Mouse (Mus musculus): ENCODE results near the gene Lamtor2. TPM values are rescaled to one million over a fixed set of nuclear protein-coding genes. Genes with fewer than 3 reads are reported as not detected.

Gene Lamtor2
- total RNA-seq, 2 experiments from 2014 or later: 142 to 148 TPM

GRCm38 (mm10) chr3:88543174-88543573, 9.7 kb downstream of the Lamtor2 start:
- DNase-seq: no peak

GRCm38 (mm10) chr3:88542486-88542885, 10.4 kb downstream of the Lamtor2 start:
- no peak for DNase-seq

- DNase-seq: no peak
These were observed 11.1 kb downstream of the Lamtor2 start for GRCm38 (mm10) chr3:88541622-88542401.

DNA sequence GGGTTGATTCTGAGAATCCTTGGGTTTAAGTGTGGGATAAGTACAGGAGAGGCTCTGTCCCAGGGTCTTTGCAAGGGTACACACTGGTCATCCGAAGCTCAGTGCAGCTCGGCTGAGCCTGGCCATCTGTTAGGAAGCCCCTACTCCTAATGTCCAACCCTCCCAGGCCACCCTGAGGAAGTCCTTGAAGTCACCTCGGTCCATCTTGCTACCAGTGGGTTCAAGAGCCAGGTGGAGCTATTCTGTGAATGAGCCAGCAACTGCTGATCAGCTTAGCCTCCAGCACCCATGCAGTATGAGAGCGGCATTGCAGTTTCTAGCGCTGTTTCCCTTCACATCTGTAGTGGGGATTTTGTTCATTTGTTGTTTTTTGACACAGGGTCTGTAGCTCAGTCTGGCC, 12.8 kb downstream of the Lamtor2 start:
- DNase-seq: no peak

GRCm38 (mm10) chr3:88539397-88539796, 13.5 kb downstream of the Lamtor2 start:
- DNase-seq: no peak

DNA sequence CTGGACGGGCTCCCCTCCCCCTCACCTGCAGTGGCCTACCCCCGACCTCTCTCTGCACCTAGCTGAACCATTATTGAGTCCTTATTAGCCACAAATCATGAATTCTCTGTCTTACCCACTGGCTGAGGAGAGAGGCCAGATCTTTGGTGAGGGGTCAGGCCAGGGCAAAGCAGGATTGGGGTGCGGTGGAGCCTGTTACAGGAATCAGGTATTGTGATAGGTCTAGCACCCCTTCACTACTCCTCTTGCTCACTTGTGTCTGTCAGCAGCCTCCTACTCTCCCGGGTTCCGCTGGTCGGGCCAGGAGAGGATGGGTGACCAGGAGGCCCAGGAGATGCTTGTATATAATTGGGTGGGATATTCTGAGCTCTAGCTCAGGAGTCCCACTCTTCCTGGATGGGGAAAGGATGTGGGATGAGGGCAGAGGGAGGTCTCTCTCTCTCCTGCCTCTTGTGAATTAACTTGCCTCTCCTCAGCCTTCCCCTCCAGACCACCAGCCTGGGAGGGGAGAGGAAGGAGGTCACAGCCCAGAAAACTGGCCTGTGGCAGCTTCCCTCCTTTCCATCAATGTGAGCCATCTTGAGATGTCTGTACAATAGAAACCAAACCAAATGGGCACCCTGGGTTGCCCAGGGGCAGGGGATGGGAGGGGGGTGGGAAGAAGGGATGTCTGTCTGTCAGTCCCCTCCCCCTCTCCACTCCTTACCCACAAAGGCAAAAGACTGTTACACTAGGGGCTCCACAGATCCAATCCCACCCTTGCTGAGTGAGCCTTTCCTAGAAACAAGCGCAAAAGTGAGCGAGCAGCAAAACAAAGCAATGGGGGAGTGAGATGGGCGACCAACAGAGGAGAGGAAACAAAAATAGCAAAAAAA, 14.4 kb downstream of the Lamtor2 start:
- no peak for DNase-seq

GRCm38 (mm10) chr3:88537146-88537545, 15.7 kb downstream of the Lamtor2 start:
- DNase-seq: no peak

- DNase-seq: peak; percentile 86 to 89
These were observed 16.6 kb downstream of the Lamtor2 start for GRCm38 (mm10) chr3:88536103-88536930.

DNA sequence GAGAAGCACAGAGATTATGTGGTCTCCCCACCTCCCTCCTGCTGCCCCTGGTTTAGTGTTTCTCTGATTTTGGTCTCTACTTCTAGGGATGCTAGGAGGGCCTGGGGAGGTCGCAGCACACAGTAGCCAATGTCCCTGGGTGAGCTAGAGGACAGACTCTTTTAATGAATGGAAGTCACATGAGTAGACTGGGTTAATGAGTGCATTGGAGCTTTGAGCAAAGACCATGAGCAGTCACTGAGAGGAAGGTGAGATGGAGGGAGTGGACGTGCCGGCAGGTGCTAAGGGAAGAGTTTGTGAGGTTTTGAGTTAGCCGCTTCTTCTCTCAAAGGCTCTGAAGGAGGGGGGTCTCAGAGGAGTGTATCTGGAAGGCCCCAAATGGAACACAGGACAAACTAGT, 17.3 kb downstream of the Lamtor2 start:
- DNase-seq: no peak

DNA sequence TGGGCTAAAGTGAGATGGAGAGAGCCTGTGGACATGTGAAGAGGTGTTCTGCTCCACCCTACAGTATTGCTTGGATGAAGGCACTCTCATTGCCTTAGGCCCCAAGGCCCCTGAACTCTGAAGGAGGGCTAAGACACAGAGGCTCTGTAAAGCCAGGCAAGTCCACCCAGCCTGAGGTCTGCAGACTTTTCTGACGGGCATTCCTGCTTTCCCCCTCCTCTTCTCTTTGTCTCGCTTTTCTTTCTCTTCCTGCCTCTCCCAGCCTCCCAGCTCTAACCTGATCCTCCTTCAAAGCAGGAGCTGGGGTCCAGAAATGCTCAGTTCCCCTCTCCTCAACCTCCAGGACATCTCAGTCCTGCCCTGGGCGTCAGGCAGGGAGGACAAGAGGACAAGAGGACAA, 17.9 kb downstream of the Lamtor2 start:
- DNase-seq: no peak

GRCm38 (mm10) chr3:88533706-88534105, 19.2 kb downstream of the Lamtor2 start:
- no peak for DNase-seq

GRCm38 (mm10) chr3:88532689-88533511, 20.0 kb downstream of the Lamtor2 start:
- peak in 1 of 2 experiments; percentile 41 for DNase-seq

DNA sequence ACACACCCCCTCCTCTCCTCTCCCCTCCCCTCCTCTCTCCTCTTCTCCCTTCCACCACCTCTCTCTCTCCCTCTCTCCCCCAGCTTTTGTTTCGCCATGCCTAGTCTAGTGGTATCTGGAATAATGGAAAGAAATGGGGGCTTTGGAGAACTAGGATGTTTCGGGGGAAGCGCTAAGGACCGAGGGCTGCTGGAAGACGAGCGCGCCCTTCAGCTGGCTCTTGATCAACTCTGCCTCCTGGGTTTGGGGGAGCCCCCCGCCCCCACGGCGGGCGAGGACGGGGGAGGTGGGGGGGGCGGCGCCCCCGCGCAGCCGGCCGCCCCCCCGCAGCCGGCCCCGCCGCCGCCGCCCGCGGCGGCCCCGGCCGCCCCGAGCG, 20.6 kb downstream of the Lamtor2 start, which contains the start of gene Mex3a:
Gene Mex3a (plus strand): TSS at position 97 of the 376 bp plus-strand sequence.
- no peak for DNase-seq

DNA sequence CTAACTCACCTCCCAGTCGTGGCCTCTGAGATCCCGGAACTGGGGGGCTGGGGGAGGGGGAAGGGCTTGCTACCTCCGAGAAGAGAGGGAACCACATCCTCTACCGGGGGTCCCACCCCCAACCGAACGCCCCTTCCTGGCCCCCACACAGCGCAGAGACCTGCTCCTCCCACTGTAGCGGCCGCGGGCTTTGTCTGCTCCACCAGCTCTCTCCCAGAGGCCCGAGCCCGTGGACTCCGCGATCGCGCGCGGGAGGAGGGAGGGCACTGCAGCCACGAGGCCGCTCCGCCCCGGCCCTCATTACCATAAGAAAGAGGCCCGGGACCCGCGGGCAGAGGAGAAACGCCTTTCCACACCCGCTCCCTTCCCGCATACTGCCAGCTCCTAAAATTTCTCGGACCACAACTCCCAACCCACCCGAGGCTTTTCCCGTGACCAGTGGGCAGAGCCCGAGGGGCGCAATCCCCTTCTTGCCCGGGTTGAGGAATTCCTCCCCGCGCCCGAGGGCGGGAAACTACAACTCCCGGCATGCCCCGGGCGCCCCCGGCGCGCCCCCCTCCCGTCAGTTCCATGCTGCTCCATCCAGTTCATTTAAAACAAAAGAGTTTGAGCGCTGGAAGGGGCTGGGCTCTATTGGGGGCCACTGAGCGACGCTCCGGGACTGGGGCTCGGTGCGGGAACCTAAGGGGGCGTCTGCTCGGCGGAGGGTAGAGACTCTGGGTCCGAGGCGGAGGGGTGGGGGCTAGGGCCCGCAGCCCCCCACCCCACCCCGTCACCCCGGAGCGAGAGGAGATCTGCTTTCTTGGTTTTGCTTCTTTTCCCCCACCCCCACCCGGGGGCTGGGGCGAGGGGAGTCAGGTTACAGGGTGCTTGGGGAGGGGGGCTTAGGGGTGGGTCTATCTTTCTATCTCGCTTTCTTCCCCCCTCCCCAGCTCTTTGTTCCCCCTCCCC, 21.3 kb downstream of the Lamtor2 start:
- DNase-seq: peak; percentile 90 to 94

GRCm38 (mm10) chr3:88530082-88530864, 22.6 kb downstream of the Lamtor2 start:
- DNase-seq: no peak

GRCm38 (mm10) chr3:88529204-88530000, 23.5 kb downstream of the Lamtor2 start:
- no peak for DNase-seq

DNA sequence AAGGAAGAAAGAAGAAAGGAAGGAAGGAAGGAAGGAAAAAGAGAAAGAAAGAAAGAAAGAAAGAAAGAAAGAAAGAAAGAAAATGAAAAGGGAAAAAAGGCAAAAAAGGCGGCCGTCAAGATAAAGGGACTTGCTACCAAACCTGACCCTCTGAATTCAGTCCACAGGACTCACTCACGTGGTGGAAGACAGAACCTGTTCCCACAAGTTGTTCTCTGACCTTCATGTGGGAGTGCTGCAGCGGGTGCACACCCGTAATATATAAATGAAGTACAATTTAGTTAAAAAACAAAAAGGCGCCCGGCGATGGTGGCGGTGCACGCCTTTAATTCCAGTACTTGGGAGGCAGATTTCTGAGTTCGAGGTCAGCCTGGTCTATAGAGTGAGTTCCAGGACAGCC, 24.2 kb downstream of the Lamtor2 start:
- DNase-seq: no peak

GRCm38 (mm10) chr3:88527565-88527964, 25.3 kb downstream of the Lamtor2 start:
- peak in 1 of 2 experiments; percentile 35 for DNase-seq
